Mouse (Mus musculus): ENCODE results near the gene Snx29.

The Snx29 gene

DNA sequence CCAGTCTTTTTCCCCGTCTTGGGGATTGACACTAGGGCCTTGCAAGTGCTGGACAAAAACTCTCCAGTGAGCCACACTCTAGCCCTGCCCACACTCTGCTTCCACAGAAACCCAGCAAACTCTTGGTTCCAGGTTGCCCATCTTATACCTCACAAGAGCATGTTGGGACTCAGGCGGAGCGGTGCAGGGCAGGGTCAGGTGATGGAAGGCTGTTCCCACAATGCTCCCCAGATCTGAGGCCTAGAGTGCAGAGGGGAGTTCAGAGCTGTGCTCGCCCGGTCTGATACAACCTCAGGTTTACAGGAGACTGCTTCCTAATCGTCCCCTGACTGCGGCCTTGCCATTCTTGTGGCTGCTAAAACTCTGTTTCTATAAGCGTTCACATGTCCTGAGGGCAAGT is 434.8 kb downstream of the Snx29 start:
- no peak for TF ChIP-seq GATA4 (IDR thresholded peaks at IDR 0.05; ENCODE audit: insufficient replicate concordance, low read length)

DNA sequence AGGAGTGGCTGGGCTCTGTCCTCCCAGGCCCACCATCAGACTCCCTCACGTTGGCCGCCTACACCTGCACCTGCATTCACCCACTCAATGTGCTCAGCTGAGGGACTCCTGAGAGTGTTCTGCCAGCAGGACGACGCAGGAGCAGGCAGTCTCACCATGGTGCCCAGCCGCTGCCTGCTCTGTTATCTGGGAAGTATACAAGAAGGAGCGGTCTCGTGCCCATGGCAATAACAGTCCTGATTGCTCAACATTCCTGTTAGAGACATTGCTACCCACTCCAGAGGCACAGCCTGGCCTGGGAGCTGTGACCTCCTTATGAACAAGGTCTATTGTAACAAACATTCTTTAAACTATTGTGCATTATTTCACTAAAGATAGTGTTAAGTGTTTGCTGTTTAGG is 435.2 kb downstream of the Snx29 start:
- TF ChIP-seq GATA4 (IDR thresholded peaks at IDR 0.05; ENCODE audit: insufficient replicate concordance, low read length): no peak

DNA sequence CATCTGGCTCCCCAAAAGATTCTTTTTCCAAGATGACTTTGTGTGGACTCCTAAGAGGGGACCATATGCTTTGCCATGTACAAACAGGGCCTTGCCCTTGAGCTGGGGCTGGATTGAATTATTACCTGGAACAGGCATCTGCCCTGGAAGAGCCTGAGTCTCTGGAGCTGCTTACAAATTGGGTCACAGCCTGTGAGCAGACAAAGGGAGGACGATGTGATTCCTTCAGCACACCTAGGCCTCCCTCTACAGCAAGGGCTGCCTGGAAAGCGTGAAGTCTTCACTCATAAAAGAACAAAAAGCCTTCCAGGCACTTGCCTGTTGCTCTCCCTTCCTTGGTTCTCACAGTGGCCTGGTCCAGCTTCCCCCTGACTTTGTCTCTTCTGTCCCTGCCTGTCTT is 449.6 kb downstream of the Snx29 start:
- TF ChIP-seq GATA4 (IDR thresholded peaks at IDR 0.05; ENCODE audit: insufficient replicate concordance, low read length): no peak

DNA sequence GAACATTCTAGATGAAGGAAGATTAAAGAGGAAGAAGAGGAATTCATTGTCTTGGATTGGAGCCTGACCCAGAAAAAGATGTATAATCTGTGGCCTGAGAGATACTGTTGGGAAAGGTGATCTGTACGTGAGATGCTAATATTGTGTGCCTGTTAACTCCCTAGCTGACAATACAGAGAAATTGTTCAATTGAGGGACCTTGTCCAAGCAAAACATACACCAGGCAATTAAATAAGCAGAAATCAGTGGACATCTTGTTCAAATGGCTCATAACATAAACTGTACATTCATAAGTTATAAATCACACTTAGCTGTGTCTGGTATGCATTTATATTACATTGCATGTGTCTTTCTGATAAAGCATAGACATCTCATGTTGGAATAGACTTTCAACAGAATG is 451.6 kb downstream of the Snx29 start:
- TF ChIP-seq GATA4 (IDR thresholded peaks at IDR 0.05; ENCODE audit: insufficient replicate concordance, low read length): no peak

DNA sequence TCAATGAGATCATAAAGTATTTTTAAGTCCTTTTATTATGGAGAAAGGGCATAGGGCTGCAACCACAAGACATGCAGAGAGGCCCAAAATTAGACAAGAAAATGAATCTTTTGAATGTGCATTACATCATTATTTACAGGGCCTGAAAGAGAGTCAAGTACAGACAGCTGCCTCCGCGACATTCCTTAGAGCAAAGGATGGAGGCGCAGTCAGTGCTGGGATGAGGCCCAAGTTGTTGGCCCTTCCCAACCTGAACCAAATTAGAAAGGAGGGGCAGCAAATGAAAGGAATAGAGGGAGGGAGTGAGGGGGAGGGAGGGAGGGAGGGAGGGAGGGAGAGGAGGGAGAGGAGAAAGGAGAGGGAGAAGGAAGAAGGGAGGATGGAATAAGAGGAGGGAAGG is 453.8 kb downstream of the Snx29 start:
- no peak for TF ChIP-seq GATA4 (IDR thresholded peaks at IDR 0.05; ENCODE audit: insufficient replicate concordance, low read length)

DNA sequence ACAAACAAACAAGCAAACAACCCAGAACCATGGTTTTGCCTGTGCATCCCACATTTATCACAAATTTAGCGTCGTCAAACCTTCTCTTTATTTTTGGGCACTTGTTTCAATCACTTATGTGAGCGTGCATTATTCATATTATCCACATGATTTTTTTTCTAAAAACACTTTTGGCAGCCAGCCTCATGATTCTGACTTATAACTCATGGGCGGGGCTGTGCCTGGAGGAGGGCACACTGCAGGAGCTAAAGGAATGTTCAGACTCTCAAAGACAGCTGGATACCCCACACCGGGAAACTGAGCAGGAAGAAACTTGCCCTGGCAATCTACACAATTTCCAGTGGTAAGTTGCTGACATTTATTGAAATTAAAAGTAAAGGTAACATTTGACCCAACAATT is 455.5 kb downstream of the Snx29 start:
- no peak for TF ChIP-seq GATA4 (IDR thresholded peaks at IDR 0.05; ENCODE audit: insufficient replicate concordance, low read length)

DNA sequence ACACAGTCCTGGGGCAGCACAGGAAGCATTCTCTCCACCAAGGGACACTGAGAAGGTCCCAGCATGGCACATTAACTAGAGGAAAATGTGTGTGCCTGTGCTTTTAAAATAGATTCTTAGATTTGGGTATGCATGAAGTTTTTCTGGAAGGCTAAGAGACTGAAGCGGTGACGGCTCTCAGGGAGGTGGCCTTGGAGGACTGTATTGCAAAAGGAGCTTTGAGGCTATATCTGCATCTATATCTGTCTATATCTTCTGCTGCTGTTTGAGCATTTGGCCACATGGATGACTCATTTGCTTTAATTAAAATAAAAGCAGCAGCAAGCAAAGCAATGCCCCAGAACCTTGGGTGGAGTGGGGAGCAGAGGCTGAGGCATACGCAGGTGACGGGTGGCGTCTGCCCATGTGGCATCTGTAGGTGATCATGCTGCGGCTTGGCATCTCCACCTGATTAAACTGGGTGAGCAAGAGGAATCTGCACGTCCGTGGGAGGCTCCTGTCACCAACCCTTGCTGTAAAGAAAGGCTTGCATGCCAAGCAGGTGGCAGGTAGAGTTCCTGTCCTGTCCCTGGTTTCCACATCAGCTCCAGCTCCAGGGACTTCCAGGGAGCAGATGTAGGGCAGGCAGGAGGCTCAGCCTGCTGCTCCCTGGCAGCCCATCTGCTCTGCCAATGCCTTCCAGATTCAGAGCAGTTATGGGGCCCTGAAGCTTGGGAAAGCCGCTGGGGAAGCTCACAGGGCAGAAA is 456.2 kb downstream of the Snx29 start:
- no peak for TF ChIP-seq GATA4 (IDR thresholded peaks at IDR 0.05; ENCODE audit: insufficient replicate concordance, low read length)

DNA sequence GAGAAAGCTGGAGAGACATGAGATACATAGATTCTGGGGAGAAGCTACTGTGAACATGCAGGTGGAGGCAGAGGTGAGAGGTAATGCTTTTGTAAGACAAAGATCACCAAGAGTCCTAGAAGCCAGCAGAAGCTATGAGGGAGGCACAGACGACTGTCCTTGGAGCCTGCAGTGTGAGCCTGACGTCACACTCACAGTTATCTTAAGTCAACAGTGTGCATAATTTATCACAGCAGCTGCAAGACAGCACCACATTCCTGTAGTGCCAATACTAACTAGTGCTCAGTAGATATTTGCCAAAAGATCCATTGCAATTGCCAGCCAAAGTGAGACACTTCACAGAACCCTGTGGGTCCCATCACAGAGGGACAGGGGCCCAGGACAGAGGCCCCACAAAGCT is 459.4 kb downstream of the Snx29 start:
- no peak for TF ChIP-seq GATA4 (IDR thresholded peaks at IDR 0.05; ENCODE audit: insufficient replicate concordance, low read length)

DNA sequence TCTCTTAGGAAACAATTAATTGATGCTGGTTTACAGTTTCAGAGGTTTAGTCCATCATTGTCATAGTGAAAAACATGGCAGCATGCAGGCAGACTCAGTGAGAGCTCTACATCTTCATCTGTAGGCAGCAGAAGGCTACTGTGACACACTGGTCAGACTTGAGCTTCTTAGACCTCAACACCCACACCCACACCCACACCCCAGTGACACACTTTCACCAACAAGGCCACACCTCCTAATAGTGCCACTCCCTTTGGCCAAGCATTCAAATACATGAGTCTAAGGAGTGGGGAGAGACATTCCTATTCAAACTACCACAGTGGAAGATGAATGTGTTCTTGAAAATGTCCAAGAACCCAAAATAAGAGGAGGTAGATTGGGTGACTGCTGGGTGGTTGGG is 460.6 kb downstream of the Snx29 start:
- TF ChIP-seq GATA4 (IDR thresholded peaks at IDR 0.05; ENCODE audit: insufficient replicate concordance, low read length): no peak

DNA sequence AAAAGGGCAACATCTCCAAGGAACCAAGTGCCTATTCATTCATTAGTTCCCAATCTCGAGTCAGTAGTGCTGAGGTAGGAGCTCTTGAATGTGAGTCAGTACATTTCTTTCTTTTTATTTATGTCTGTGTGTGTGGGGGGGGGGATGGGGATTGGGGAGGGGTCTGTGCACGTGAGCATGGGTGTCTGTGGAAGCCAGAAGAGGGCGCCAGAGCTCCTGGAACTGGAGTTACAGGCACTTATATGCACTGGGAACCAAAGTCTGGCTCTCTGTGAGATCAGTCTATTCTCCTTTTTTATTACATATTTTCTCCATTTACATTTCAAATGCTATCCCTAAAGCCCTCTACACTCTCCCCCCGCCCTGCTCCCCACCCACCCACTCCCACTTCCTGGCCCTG is 461.6 kb downstream of the Snx29 start:
- TF ChIP-seq GATA4 (IDR thresholded peaks at IDR 0.05; ENCODE audit: insufficient replicate concordance, low read length): no peak

DNA sequence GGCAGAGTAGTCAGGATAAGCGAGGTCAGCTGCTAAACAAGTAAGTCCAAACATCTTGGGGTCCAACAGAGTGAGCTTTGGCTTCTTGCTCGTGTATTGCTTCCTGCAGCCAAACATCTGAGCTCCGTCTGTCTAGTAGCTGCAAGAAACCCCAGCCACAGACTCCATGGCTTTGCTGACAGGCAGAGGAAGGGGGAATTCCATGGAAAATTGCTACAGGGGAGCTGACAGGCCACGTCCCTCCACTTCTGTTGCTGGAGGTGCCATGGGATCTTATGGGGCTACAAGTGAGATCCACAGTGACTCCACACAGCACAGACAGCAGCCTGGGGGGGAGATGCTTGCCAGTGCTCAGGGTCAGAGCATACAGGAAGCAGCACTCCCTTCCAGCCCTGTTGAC is 463.1 kb downstream of the Snx29 start:
- TF ChIP-seq GATA4 (IDR thresholded peaks at IDR 0.05; ENCODE audit: insufficient replicate concordance, low read length): no peak

DNA sequence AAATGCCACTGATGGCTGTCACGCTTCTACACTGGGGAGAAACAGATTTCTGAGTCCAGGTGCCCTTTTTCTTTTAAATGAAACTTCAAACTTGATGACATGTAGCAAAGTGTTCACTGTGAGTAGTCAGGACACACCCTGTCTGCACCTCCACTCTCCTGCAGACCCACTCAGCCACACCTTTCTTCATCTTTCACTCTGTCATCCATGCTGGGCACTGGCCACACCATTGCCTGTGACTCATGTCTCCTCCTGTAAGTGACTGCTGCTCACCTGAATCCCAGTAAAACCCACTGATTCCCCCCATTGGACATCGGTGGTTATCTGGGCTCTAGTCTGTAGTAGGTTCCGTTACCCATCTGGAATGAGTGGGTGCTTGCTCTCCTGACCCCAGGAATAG is 467.8 kb downstream of the Snx29 start:
- no peak for TF ChIP-seq GATA4 (IDR thresholded peaks at IDR 0.05; ENCODE audit: insufficient replicate concordance, low read length)

DNA sequence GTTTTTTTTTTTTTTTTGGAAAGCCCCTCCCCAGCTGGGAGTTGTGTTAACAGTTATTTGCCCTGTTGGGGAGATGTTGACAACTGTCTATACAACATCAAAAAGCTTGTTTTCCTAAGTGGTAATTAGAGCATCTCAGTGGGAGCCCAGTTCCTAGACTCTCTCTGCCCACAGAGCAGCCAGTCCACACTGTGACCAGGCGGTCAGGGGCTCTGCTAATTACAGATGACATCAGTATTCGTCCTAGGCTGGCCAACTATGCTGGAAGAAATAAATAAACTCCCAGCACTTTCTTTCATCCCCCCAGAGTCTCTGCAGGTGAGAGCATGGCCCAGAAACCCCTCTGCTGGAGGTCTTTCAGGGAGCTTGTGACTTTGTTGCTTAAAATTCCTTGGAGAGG is 470.7 kb downstream of the Snx29 start:
- no peak for TF ChIP-seq GATA4 (IDR thresholded peaks at IDR 0.05; ENCODE audit: insufficient replicate concordance, low read length)

DNA sequence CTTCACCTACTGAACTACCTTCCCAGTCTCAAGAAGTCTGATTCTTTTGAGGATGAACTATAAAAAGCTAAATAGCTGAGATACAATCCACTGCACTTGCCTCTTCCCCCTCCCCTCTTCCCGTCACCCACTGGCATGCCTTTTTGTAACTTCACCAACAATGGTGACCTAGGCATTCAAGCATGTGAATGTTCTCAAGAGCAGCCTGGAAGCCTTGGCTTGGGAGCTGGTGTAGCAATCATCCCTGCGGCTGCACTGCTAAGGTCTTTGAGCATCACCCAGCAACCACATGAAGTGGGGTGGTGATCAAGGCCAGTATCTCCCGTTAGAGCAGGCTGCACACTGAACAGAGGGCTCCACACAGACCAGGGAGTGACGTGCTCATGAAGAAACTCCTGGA is 471.9 kb downstream of the Snx29 start:
- TF ChIP-seq GATA4 (IDR thresholded peaks at IDR 0.05; ENCODE audit: insufficient replicate concordance, low read length): no peak

DNA sequence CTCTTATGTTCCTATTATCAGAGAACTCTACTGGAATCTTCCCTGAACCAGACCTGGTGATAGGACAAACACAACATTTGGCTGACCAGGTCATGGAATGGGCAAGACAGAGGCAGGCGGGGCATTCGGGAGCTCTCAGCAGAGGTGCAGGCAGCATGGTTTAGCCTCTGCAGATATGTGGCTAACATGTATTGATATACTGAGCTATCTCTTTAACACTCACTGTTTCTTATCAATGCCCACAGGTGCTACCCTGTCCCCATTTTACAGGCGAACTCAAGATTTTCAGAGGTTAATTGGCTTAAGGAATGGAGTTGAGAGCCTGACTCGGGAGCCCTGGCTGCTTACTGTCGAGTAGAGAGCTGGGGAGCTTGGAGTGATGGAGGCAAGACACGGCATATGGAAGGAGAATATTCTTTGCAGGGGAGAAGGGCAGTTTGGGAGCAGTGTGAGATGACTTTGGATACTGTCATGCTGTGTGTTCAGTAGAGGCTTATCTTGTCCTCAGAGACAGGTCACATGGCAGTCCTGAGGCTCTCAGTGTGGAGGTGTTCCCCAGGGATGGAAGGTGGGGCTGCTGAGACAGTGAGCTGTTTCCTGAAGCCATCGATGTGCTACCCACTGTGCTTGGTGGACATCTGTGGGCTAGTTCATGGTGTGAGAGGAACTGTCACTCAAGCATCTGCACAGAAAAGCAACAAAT is 473.2 kb downstream of the Snx29 start:
- no peak for TF ChIP-seq GATA4 (IDR thresholded peaks at IDR 0.05; ENCODE audit: insufficient replicate concordance, low read length)

DNA sequence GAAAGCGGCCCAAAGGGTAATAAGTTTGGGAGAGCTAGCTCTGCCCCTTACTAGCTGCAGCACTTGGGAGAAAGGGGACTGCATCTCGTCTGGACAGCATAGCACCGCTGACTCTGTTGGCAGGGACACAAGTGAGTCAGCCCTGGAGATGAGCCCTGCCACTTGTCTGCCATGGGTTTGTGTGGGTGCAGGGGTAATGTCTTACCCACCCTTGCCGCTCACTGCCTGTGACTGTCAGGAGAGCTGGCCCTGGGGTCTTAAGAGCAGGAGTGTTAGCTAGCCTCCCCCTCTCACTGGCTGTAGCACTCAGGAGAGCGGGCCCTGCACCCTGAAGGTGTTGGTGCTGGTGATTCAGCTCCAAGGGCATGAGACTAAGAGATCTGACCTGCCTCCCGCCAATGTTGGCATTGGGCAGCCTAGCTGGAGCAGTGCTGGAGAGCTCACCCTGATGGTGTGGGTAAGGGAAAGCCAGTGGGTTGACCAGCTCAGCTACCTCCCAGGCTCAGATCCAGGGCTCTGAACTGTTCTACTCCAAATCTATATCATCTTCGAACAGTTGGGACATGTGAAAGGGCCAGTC is 479.3 kb downstream of the Snx29 start:
- TF ChIP-seq GATA4 (IDR thresholded peaks at IDR 0.05; ENCODE audit: insufficient replicate concordance, low read length): no peak
